Mouse (Mus musculus) cerebellum, postnatal 14 days (tissue): Measurements from ENCODE around the gene Serpinb9e.
"Not testable (repeated sequence)": the region's sequence is repeated elsewhere in the genome, so short reads cannot be mapped to it uniquely, and the experiment has no call there.

Experiments
- DNase-seq, 2 experiments: peaks; one replicate each; pipeline ENCODE4 v3.0.0; 2021; ENCODE audit warnings: mixed read lengths in 2 of 2

Gene Serpinb9e

GRCm38 (mm10) chr13:33249312-33249711 lies at the start of gene Serpinb9e:
Gene Serpinb9e, plus strand, starts transcription at chr13:33249612.
- DNase-seq: not testable (repeated sequence)

GRCm38 (mm10) chr13:33199740-33200139 lies 49.7 kb upstream of the Serpinb9e start:
- DNase-seq: peak; percentile 10 to 13

GRCm38 (mm10) chr13:33308631-33309030 lies 59.2 kb downstream of the Serpinb9e start:
- DNase-seq: not testable (repeated sequence)
